Mouse (Mus musculus): ENCODE results near the gene Rab24.

GRCm38 (mm10) chr13:55328641-55329040, 6.9 kb upstream of the Rab24 start:
- no peak for TF ChIP-seq CTCF (IDR thresholded peaks at IDR 0.05; ENCODE audit: low read depth)
- TF ChIP-seq EP300 (optimal IDR thresholded peaks at IDR 0.05): no peak
